Mouse (Mus musculus) lung, postnatal 0 days (tissue): ENCODE results near the gene Ttll3.

ENCODE experiments used
- CTCF ChIP-seq: IDR thresholded peaks from 2 replicates; pipeline ENCODE4 v1.5.1; 2016; ENCODE audit warnings: antibody characterized with exemption, mild to moderate bottlenecking
- EP300 ChIP-seq: IDR thresholded peaks from 2 replicates; pipeline ENCODE4 v1.6.1; 2016; ENCODE audit warnings: antibody characterized with exemption, mild to moderate bottlenecking, control low read depth

DNA sequence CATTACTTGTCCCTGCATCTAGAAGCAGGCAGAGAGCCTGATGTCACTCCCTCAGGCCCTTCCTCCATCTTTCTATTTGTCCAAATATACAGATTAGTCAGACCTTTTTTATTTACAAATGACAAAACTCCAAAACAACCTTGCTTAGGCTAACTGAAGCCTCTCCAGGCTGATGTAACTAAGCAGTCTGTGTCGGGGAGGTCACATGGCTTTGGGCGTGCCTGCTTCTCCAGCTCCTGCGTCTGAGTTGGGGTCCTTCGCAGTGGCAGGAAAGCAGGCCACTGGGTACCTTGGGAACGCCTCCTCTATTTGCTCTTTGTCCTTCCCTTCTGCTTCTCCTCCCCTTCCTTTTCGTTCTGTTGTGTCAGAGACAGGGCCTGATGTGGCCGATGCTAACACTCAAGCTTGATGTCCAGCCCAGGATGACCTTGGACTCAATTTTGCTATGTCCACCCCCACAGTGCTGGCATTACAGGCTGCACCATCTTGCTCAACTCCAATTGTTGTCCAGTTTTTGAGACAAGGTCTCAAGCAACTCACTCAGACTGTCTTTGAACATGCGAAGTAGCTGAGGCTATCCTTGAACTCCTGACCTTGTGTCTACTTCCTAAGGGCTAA, 24.4 kb upstream of the Ttll3 start:
- TF ChIP-seq CTCF (no peak), EP300 (no peak)
